Mouse (Mus musculus) lung, adult 2 months (tissue): ENCODE measurements around the gene Arntl2.

Experiments used
- CTCF ChIP-seq: fragments of 200-500 bp; IDR thresholded peaks from 2 replicates; pipeline ENCODE4 v1.5.1; 2011; ENCODE audit warnings: mild to moderate bottlenecking, low read length, control low read depth; ENCODE audit not compliant: insufficient read depth
- POLR2A ChIP-seq: fragments of 200-500 bp; IDR thresholded peaks from 2 replicates; pipeline ENCODE4 v1.6.1; 2011; ENCODE audit warnings: low read depth, mild to moderate bottlenecking, control low read depth, low read length, borderline replicate concordance; ENCODE audit errors: extremely low read depth

DNA sequence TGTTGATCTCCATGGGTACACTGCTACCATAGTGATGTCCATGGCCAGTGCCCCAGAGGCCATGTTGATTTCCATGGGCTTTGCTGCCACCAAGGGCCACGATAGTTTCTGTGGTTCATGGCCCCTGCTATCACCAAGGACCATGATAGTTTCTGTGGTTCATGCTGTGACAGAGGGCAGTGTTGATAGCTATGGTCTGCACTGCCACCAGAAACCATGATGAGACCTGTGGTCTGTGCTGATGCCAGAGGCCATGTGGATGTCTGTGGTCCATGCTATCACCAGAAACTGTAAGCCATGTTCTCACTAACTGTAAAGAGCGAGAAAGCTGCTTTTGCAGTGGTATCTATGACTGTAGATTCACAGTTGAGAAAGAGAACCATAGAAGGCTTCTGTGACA lies 40.7 kb upstream of the Arntl2 start:
- no peak for TF ChIP-seq CTCF
- no peak for TF ChIP-seq POLR2A
